Mouse (Mus musculus): ENCODE data around the gene Sgo2a. TPM values are rescaled to one million over a fixed set of nuclear protein-coding genes. Genes with fewer than 3 reads are reported as not detected.
"Not testable (repeated sequence)": the region's sequence is repeated elsewhere in the genome, so short reads cannot be mapped to it uniquely, and the experiment has no call there.

The Sgo2a gene
- polyA plus RNA-seq, 1 experiment = 1.6 TPM

GRCm38 (mm10) chr1:58030156-58030871, 34.5 kb downstream of the Sgo2a start:
- Histone ChIP-seq H3K79me2 (ENCODE audit: control insufficient read depth, insufficient read depth) (peaks cover 3% of the 10 kb centered on the region), H3K27me3 (ENCODE audit: control insufficient read depth, insufficient read depth, insufficient read length) (no peaks in the 10 kb centered on the region), H3K36me3 (ENCODE audit: control insufficient read depth, insufficient read depth) (no peaks in the 10 kb centered on the region), H3K4me2 (ENCODE audit: low read depth) (peak overlapping the region; percentile 77), H3ac (ENCODE audit: control insufficient read depth, insufficient read length) (no peak overlapping the region), H3K4me3 (peak overlapping the region; percentile 34)
- TF ChIP-seq MYOD1 (IDR thresholded peaks at IDR 0.05; ENCODE audit: control insufficient read depth in 1 of 3, insufficient read length in 2 of 3, low read depth in 2 of 3) = peak in 1 of 3 experiments; percentile 28
- TF ChIP-seq POLR2A (IDR thresholded peaks at IDR 0.05; ENCODE audit: insufficient read length, low read depth) = peak; percentile 41
- no peak for TF ChIP-seq MYOG (IDR thresholded peaks at IDR 0.05; ENCODE audit: control insufficient read depth in 1 of 3, insufficient read depth in 1 of 3, insufficient read length in 2 of 3, low read depth in 2 of 3)
- peak; percentile 19 for TF ChIP-seq SRF (IDR thresholded peaks at IDR 0.05; ENCODE audit: control insufficient read depth, insufficient read length, low read depth)

GRCm38 (mm10) chr1:58031160-58031769, 35.5 kb downstream of the Sgo2a start:
- Histone ChIP-seq H3K4me3 (peak overlapping the region; percentile 34), H3K27me3 (ENCODE audit: control insufficient read depth, insufficient read depth, insufficient read length) (no peaks in the 10 kb centered on the region), H3ac (ENCODE audit: control insufficient read depth, insufficient read length) (no peak overlapping the region), H3K36me3 (ENCODE audit: control insufficient read depth, insufficient read depth) (no peaks in the 10 kb centered on the region), H3K4me2 (ENCODE audit: low read depth) (peak overlapping the region; percentile 77), H3K79me2 (ENCODE audit: control insufficient read depth, insufficient read depth) (peaks cover 3% of the 10 kb centered on the region)
- TF ChIP-seq USF1 (IDR thresholded peaks at IDR 0.05; ENCODE audit: low read depth) = no peak
- no peak for TF ChIP-seq TCF3 (IDR thresholded peaks at IDR 0.05; ENCODE audit: insufficient read length, low read depth)
- peak in 1 of 3 experiments; percentile 9 for TF ChIP-seq MYOD1 (IDR thresholded peaks at IDR 0.05; ENCODE audit: control insufficient read depth in 1 of 3, insufficient read length in 2 of 3, low read depth in 2 of 3)

DNA sequence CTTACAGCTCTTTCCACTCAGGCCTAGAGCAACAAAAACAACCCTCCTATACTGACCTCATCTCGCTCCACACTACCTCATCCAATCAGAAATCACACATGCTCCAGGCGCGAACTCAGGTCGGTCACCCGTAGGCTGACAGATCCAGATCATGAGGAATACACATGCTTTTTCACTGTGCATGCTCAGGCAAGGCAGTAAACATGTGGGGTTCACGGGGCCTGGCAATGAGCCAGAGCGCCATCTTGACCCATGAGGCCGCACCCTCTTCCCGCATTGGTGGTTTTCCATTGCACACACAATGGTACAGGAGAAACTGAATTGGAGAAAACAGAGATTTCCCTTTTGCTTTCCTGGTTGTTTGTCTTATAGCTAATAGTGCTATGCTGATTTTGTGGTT, 41.5 kb downstream of the Sgo2a start:
- not testable (repeated sequence) for H3ac ChIP-seq (ENCODE audit: control insufficient read depth, insufficient read length); H3K4me3 ChIP-seq; H3K4me2 ChIP-seq (ENCODE audit: low read depth); H3K79me2 ChIP-seq (ENCODE audit: control insufficient read depth, insufficient read depth); H3K27me3 ChIP-seq (ENCODE audit: control insufficient read depth, insufficient read depth, insufficient read length); H3K36me3 ChIP-seq (ENCODE audit: control insufficient read depth, insufficient read depth)

DNA sequence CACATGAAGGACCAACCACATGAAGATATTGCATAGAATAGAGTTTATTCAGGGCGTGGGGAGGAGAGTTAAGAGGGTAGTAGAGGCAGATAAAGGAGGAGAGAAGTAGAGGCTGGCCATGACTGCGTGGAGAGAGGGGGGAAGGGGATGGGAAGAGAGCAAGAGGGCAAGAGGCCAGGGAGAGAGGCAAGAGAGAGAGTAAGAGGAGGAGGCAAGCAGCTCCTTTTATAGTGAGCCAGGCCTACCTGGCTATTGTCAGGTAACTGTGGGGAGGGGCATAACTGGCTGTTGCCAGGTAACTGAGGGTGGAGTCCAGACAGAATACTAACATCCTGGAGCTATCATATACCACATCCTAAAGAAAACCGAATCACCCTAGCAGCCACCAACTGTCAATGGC, 49.3 kb downstream of the Sgo2a start:
- Histone ChIP-seq H3K27me3 (ENCODE audit: control insufficient read depth, insufficient read depth, insufficient read length) (no peaks in the 10 kb centered on the region), H3K36me3 (ENCODE audit: control insufficient read depth, insufficient read depth) (no peaks in the 10 kb centered on the region), H3ac (ENCODE audit: control insufficient read depth, insufficient read length) (no peak overlapping the region), H3K79me2 (ENCODE audit: control insufficient read depth, insufficient read depth) (no peaks in the 10 kb centered on the region), H3K4me3 (no peak overlapping the region), H3K4me2 (ENCODE audit: low read depth) (no peak overlapping the region)
- TF ChIP-seq E2F4 (IDR thresholded peaks at IDR 0.05; ENCODE audit: insufficient read depth) (no peak), TCF3 (IDR thresholded peaks at IDR 0.05; ENCODE audit: insufficient read length, low read depth) (no peak), MYOD1 (IDR thresholded peaks at IDR 0.05; ENCODE audit: control insufficient read depth in 1 of 3, insufficient read length in 2 of 3, low read depth in 2 of 3) (no peak), USF1 (IDR thresholded peaks at IDR 0.05; ENCODE audit: low read depth) (no peak), CEBPB (IDR thresholded peaks at IDR 0.05; ENCODE audit: insufficient read depth, poor library complexity, severe bottlenecking) (no peak), POLR2A (IDR thresholded peaks at IDR 0.05; ENCODE audit: insufficient read length, low read depth) (no peak), SRF (IDR thresholded peaks at IDR 0.05; ENCODE audit: control insufficient read depth, insufficient read length, low read depth) (no peak), REST (IDR thresholded peaks at IDR 0.05; ENCODE audit: insufficient read depth, insufficient read length) (no peak), MYOG (IDR thresholded peaks at IDR 0.05; ENCODE audit: control insufficient read depth in 1 of 3, insufficient read depth in 1 of 3, insufficient read length in 2 of 3, low read depth in 2 of 3) (no peak), POLR2AphosphoS2 (IDR thresholded peaks at IDR 0.05; ENCODE audit: insufficient read length, low read depth) (no peak), TCF12 (IDR thresholded peaks at IDR 0.05; ENCODE audit: insufficient read depth, poor library complexity, severe bottlenecking) (no peak), MAX (IDR thresholded peaks at IDR 0.05; ENCODE audit: low read depth) (no peak)

DNA sequence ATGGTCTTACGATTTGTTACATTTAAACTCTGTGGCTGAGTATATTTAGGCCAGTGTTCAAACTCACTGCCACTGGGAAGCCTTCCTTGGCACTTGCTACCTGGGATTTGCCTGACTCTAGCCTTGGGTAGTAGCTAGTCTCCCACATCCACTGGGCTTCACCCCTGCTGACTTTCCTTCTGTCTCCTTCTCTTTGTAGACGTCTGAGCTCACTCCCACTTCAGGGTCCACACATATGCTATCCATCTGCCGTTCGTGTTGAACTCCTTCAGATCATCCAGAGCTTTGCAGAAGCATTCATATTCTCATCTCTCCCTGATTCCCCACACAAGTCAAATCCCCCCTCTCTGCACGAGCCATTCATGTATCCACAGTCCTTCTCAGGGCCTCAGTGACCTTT, 49.8 kb downstream of the Sgo2a start:
- H3K4me2 ChIP-seq (ENCODE audit: low read depth) = no peak overlapping the region
- H3K36me3 ChIP-seq (ENCODE audit: control insufficient read depth, insufficient read depth) = no peaks in the 10 kb centered on the region
- H3K4me3 ChIP-seq = no peak overlapping the region
- H3ac ChIP-seq (ENCODE audit: control insufficient read depth, insufficient read length) = no peak overlapping the region
- no peaks in the 10 kb centered on the region for H3K27me3 ChIP-seq (ENCODE audit: control insufficient read depth, insufficient read depth, insufficient read length)
- TF ChIP-seq POLR2A (IDR thresholded peaks at IDR 0.05; ENCODE audit: insufficient read length, low read depth) = no peak
- no peak for TF ChIP-seq TCF3 (IDR thresholded peaks at IDR 0.05; ENCODE audit: insufficient read length, low read depth)
- TF ChIP-seq REST (IDR thresholded peaks at IDR 0.05; ENCODE audit: insufficient read depth, insufficient read length) = no peak
- no peak for TF ChIP-seq SRF (IDR thresholded peaks at IDR 0.05; ENCODE audit: control insufficient read depth, insufficient read length, low read depth)
- TF ChIP-seq MAX (IDR thresholded peaks at IDR 0.05; ENCODE audit: low read depth) = no peak
- TF ChIP-seq CEBPB (IDR thresholded peaks at IDR 0.05; ENCODE audit: insufficient read depth, poor library complexity, severe bottlenecking) = no peak
- no peak for TF ChIP-seq E2F4 (IDR thresholded peaks at IDR 0.05; ENCODE audit: insufficient read depth)
- no peak for TF ChIP-seq TCF12 (IDR thresholded peaks at IDR 0.05; ENCODE audit: insufficient read depth, poor library complexity, severe bottlenecking)
- no peak for TF ChIP-seq POLR2AphosphoS2 (IDR thresholded peaks at IDR 0.05; ENCODE audit: insufficient read length, low read depth)
- TF ChIP-seq USF1 (IDR thresholded peaks at IDR 0.05; ENCODE audit: low read depth) = no peak
- no peak for TF ChIP-seq MYOG (IDR thresholded peaks at IDR 0.05; ENCODE audit: control insufficient read depth in 1 of 3, insufficient read depth in 1 of 3, insufficient read length in 2 of 3, low read depth in 2 of 3)
- TF ChIP-seq MYOD1 (IDR thresholded peaks at IDR 0.05; ENCODE audit: control insufficient read depth in 1 of 3, insufficient read length in 2 of 3, low read depth in 2 of 3) = no peak
- H3K79me2 ChIP-seq (ENCODE audit: control insufficient read depth, insufficient read depth) = no peaks in the 10 kb centered on the region
